Mouse (Mus musculus): Measurements from ENCODE around the gene Lrrc31. TPM values are rescaled to one million over a fixed set of nuclear protein-coding genes. Genes with fewer than 3 reads are reported as not detected.

The Lrrc31 gene
- polyA plus RNA-seq, 1 experiment = not detected

DNA sequence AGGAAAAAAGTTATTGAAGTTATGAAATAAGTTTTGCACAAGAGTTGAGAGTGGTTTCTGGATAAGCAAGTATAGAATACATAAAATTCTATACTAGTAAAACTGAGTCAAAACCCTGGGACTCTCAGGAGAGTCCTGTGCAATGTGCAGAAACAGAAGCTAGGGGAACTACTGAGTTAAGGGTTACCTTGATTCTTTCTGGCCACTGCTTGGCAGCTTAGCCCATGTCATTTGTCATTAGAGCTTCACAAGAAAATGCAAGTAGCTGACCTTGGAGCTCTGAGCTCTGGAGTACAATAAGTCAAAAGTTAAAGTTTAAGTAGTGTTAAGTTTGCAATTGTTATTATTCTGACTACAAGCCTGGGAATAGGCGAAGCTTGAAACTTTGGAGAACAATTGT is 13.7 kb upstream of the Lrrc31 start:
- H3K4me3 ChIP-seq = no peak overlapping the region
- TF ChIP-seq MYOD1 (IDR thresholded peaks at IDR 0.05; ENCODE audit: control insufficient read depth in 1 of 3, insufficient read length in 2 of 3, low read depth in 2 of 3) (no peak), SRF (IDR thresholded peaks at IDR 0.05; ENCODE audit: control insufficient read depth, insufficient read length, low read depth) (no peak), MYOG (IDR thresholded peaks at IDR 0.05; ENCODE audit: control insufficient read depth in 1 of 3, insufficient read depth in 1 of 3, insufficient read length in 2 of 3, low read depth in 2 of 3) (no peak)
- H3K27me3 ChIP-seq (ENCODE audit: control insufficient read depth, insufficient read depth, insufficient read length) = peaks cover 4% of the 10 kb centered on the region
- H3ac ChIP-seq (ENCODE audit: control insufficient read depth, insufficient read length) = no peak overlapping the region
- no peak overlapping the region for H3K4me2 ChIP-seq (ENCODE audit: low read depth)
- no peaks in the 10 kb centered on the region for H3K36me3 ChIP-seq (ENCODE audit: control insufficient read depth, insufficient read depth)
- H3K79me2 ChIP-seq (ENCODE audit: control insufficient read depth, insufficient read depth) = no peaks in the 10 kb centered on the region

DNA sequence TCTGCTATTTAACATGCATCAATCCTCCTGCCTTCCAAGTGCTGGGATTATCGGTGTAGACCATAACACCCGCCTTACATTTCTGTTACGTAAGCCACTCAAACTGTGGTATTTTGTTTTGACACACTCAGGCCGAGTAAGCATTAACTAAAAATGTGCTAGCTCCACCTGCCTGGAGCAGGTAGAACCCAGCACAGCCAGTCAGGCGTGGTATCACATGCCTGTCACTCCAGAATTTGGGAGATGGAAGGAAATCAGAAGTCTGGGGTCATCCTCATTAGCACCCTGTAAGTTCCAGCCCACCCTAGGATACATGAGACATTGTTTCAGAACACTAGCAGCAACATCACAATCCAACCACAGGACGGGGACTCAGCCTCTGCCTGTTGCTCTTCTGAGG is 10.5 kb upstream of the Lrrc31 start:
- Histone ChIP-seq H3ac (ENCODE audit: control insufficient read depth, insufficient read length) (no peak overlapping the region), H3K79me2 (ENCODE audit: control insufficient read depth, insufficient read depth) (no peaks in the 10 kb centered on the region), H3K36me3 (ENCODE audit: control insufficient read depth, insufficient read depth) (no peaks in the 10 kb centered on the region), H3K27me3 (ENCODE audit: control insufficient read depth, insufficient read depth, insufficient read length) (peaks cover 4% of the 10 kb centered on the region), H3K4me3 (no peak overlapping the region), H3K4me2 (ENCODE audit: low read depth) (no peak overlapping the region)
- TF ChIP-seq CEBPB (IDR thresholded peaks at IDR 0.05; ENCODE audit: insufficient read depth, poor library complexity, severe bottlenecking) = no peak
- no peak for TF ChIP-seq E2F4 (IDR thresholded peaks at IDR 0.05; ENCODE audit: insufficient read depth)
- TF ChIP-seq REST (IDR thresholded peaks at IDR 0.05; ENCODE audit: insufficient read depth, insufficient read length) = no peak
- no peak for TF ChIP-seq SRF (IDR thresholded peaks at IDR 0.05; ENCODE audit: control insufficient read depth, insufficient read length, low read depth)
- TF ChIP-seq MAX (IDR thresholded peaks at IDR 0.05; ENCODE audit: low read depth) = no peak
- no peak for TF ChIP-seq USF1 (IDR thresholded peaks at IDR 0.05; ENCODE audit: low read depth)
- no peak for TF ChIP-seq MYOG (IDR thresholded peaks at IDR 0.05; ENCODE audit: control insufficient read depth in 1 of 3, insufficient read depth in 1 of 3, insufficient read length in 2 of 3, low read depth in 2 of 3)
- no peak for TF ChIP-seq POLR2A (IDR thresholded peaks at IDR 0.05; ENCODE audit: insufficient read length, low read depth)

DNA sequence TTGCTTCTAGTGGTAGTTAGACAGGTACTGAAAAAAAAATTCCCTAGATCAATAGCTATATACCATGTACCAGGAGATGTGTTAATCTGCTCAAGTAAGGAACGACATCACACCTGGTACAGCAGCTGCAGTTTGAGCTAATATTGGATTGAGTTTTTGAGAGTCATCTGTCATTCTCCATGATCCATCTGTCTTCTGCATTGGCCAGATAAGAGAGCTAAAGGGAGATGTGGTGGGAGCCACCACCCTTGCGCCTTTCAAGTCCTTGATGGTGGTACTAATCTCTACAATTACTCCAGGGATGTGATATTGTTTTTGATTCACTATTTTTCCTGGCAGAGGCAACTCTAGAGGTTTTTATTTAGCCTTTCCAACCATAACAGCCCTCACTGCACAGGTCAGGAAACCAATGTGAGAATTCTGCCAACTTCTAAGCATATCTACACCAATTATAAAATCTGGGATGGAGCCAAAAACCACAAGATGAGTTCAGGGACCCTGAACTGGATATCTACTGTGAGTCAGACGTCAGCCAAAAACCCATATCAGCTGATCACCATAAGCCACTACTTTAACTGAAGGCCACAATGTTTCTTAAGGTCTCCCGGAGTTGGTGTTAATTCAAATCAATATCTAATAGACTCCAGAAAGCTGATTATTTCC is 7.1 kb upstream of the Lrrc31 start:
- Histone ChIP-seq H3K4me2 (ENCODE audit: low read depth) (no peak overlapping the region), H3K27me3 (ENCODE audit: control insufficient read depth, insufficient read depth, insufficient read length) (peaks cover 4% of the 10 kb centered on the region), H3K36me3 (ENCODE audit: control insufficient read depth, insufficient read depth) (no peaks in the 10 kb centered on the region), H3ac (ENCODE audit: control insufficient read depth, insufficient read length) (no peak overlapping the region), H3K4me3 (no peak overlapping the region), H3K79me2 (ENCODE audit: control insufficient read depth, insufficient read depth) (no peaks in the 10 kb centered on the region)
- TF ChIP-seq USF1 (IDR thresholded peaks at IDR 0.05; ENCODE audit: low read depth) = no peak
- TF ChIP-seq CEBPB (IDR thresholded peaks at IDR 0.05; ENCODE audit: insufficient read depth, poor library complexity, severe bottlenecking) = no peak
- TF ChIP-seq REST (IDR thresholded peaks at IDR 0.05; ENCODE audit: insufficient read depth, insufficient read length) = no peak
- TF ChIP-seq E2F4 (IDR thresholded peaks at IDR 0.05; ENCODE audit: insufficient read depth) = no peak
- no peak for TF ChIP-seq MAX (IDR thresholded peaks at IDR 0.05; ENCODE audit: low read depth)
- TF ChIP-seq MYOG (IDR thresholded peaks at IDR 0.05; ENCODE audit: control insufficient read depth in 1 of 3, insufficient read depth in 1 of 3, insufficient read length in 2 of 3, low read depth in 2 of 3) = peak in 1 of 3 experiments; percentile 85
- TF ChIP-seq POLR2A (IDR thresholded peaks at IDR 0.05; ENCODE audit: insufficient read length, low read depth) = no peak
- no peak for TF ChIP-seq TCF3 (IDR thresholded peaks at IDR 0.05; ENCODE audit: insufficient read length, low read depth)
- TF ChIP-seq MYOD1 (IDR thresholded peaks at IDR 0.05; ENCODE audit: control insufficient read depth in 1 of 3, insufficient read length in 2 of 3, low read depth in 2 of 3) = peak in 2 of 3 experiments; percentile 36 to 64
- TF ChIP-seq TCF12 (IDR thresholded peaks at IDR 0.05; ENCODE audit: insufficient read depth, poor library complexity, severe bottlenecking) = no peak
- no peak for TF ChIP-seq POLR2AphosphoS2 (IDR thresholded peaks at IDR 0.05; ENCODE audit: insufficient read length, low read depth)
- no peak for TF ChIP-seq SRF (IDR thresholded peaks at IDR 0.05; ENCODE audit: control insufficient read depth, insufficient read length, low read depth)

DNA sequence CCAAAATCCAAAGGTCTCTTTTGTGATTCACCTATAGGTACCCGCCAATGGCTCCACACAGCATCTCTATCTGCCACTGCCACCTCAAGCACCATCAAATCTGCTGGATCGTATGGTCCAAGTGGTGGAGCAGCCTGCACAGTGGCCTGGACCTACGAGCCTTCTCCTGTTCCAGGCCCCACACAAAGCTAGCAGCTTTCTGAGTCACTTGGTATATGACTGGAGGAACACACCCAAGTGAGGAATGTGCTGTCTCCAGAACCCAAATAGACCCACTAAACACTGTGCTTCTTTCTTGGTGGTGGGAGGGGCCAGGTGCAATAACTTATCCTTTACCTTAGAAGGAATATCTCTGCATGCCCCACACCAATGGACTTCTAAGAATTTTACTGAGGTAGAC is 6.3 kb upstream of the Lrrc31 start:
- Histone ChIP-seq H3K4me2 (ENCODE audit: low read depth) (no peak overlapping the region), H3K4me3 (no peak overlapping the region), H3ac (ENCODE audit: control insufficient read depth, insufficient read length) (no peak overlapping the region), H3K36me3 (ENCODE audit: control insufficient read depth, insufficient read depth) (no peaks in the 10 kb centered on the region), H3K27me3 (ENCODE audit: control insufficient read depth, insufficient read depth, insufficient read length) (no peaks in the 10 kb centered on the region), H3K79me2 (ENCODE audit: control insufficient read depth, insufficient read depth) (no peaks in the 10 kb centered on the region)
- TF ChIP-seq POLR2AphosphoS2 (IDR thresholded peaks at IDR 0.05; ENCODE audit: insufficient read length, low read depth) (no peak), MYOG (IDR thresholded peaks at IDR 0.05; ENCODE audit: control insufficient read depth in 1 of 3, insufficient read depth in 1 of 3, insufficient read length in 2 of 3, low read depth in 2 of 3) (no peak), TCF3 (IDR thresholded peaks at IDR 0.05; ENCODE audit: insufficient read length, low read depth) (no peak), POLR2A (IDR thresholded peaks at IDR 0.05; ENCODE audit: insufficient read length, low read depth) (no peak), SRF (IDR thresholded peaks at IDR 0.05; ENCODE audit: control insufficient read depth, insufficient read length, low read depth) (no peak), CEBPB (IDR thresholded peaks at IDR 0.05; ENCODE audit: insufficient read depth, poor library complexity, severe bottlenecking) (no peak), TCF12 (IDR thresholded peaks at IDR 0.05; ENCODE audit: insufficient read depth, poor library complexity, severe bottlenecking) (no peak), MYOD1 (IDR thresholded peaks at IDR 0.05; ENCODE audit: control insufficient read depth in 1 of 3, insufficient read length in 2 of 3, low read depth in 2 of 3) (no peak), E2F4 (IDR thresholded peaks at IDR 0.05; ENCODE audit: insufficient read depth) (no peak), REST (IDR thresholded peaks at IDR 0.05; ENCODE audit: insufficient read depth, insufficient read length) (no peak), MAX (IDR thresholded peaks at IDR 0.05; ENCODE audit: low read depth) (no peak), USF1 (IDR thresholded peaks at IDR 0.05; ENCODE audit: low read depth) (no peak)

DNA sequence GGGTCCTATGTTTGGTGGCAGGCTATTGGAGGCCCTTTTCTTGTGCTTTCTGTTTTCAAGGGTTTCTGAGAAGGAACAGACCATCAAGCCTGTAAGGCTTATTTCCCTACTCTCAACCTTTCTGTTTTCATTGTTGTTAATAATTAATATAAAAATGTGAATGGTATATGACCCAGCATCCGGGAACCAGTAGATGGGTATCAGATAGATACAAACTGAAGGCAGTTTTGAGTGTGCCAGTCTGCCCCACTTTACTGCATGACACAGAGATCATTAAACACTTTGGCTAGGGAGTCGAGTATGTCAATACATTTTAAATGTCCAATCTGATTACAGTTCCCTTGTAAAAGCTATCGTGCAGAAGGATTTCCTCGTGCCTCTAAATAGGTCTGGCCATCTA is 1.8 kb downstream of the Lrrc31 start:
- no peak overlapping the region for H3K4me3 ChIP-seq
- H3K79me2 ChIP-seq (ENCODE audit: control insufficient read depth, insufficient read depth) = no peaks in the 10 kb centered on the region
- no peak overlapping the region for H3ac ChIP-seq (ENCODE audit: control insufficient read depth, insufficient read length)
- no peaks in the 10 kb centered on the region for H3K36me3 ChIP-seq (ENCODE audit: control insufficient read depth, insufficient read depth)
- H3K4me2 ChIP-seq (ENCODE audit: low read depth) = no peak overlapping the region
- H3K27me3 ChIP-seq (ENCODE audit: control insufficient read depth, insufficient read depth, insufficient read length) = no peaks in the 10 kb centered on the region
- no peak for TF ChIP-seq MYOG (IDR thresholded peaks at IDR 0.05; ENCODE audit: control insufficient read depth in 1 of 3, insufficient read depth in 1 of 3, insufficient read length in 2 of 3, low read depth in 2 of 3)
- no peak for TF ChIP-seq MYOD1 (IDR thresholded peaks at IDR 0.05; ENCODE audit: control insufficient read depth in 1 of 3, insufficient read length in 2 of 3, low read depth in 2 of 3)
- TF ChIP-seq REST (IDR thresholded peaks at IDR 0.05; ENCODE audit: insufficient read depth, insufficient read length) = no peak
- TF ChIP-seq CEBPB (IDR thresholded peaks at IDR 0.05; ENCODE audit: insufficient read depth, poor library complexity, severe bottlenecking) = no peak
- no peak for TF ChIP-seq TCF3 (IDR thresholded peaks at IDR 0.05; ENCODE audit: insufficient read length, low read depth)
- TF ChIP-seq TCF12 (IDR thresholded peaks at IDR 0.05; ENCODE audit: insufficient read depth, poor library complexity, severe bottlenecking) = no peak
- TF ChIP-seq MAX (IDR thresholded peaks at IDR 0.05; ENCODE audit: low read depth) = no peak
- no peak for TF ChIP-seq SRF (IDR thresholded peaks at IDR 0.05; ENCODE audit: control insufficient read depth, insufficient read length, low read depth)
- no peak for TF ChIP-seq POLR2A (IDR thresholded peaks at IDR 0.05; ENCODE audit: insufficient read length, low read depth)
- no peak for TF ChIP-seq USF1 (IDR thresholded peaks at IDR 0.05; ENCODE audit: low read depth)
- TF ChIP-seq E2F4 (IDR thresholded peaks at IDR 0.05; ENCODE audit: insufficient read depth) = no peak
- no peak for TF ChIP-seq POLR2AphosphoS2 (IDR thresholded peaks at IDR 0.05; ENCODE audit: insufficient read length, low read depth)
